Mouse (Mus musculus): ENCODE data around the gene Mrps27. TPM values are rescaled to one million over a fixed set of nuclear protein-coding genes. Genes with fewer than 3 reads are reported as not detected.

Mrps27 gene
- polyA plus RNA-seq, 1 experiment from 2014 or later: 44.6 TPM

DNA sequence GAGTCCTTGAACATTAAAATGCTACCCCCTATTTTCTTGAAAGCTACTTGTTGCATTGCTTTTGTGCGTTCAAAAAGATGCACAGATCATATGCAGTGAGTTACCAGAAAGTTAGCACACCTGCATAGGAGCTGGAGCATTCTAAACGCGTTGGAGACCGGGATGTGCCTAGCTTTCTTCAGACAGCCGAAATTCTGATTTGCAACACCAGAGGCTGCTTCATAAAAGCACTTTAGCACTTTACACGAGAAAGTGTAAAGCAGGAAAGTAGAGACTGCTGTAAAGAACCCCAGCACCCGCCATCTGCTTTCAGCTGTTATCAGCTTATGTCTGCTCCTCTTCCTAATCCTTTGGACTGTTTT, 8.9 kb downstream of the Mrps27 start:
- no peaks in the 10 kb centered on the region for H3K27me3 ChIP-seq
- WGBS: 9% methylated on average over 7 of the region's 7 CpGs
- H3K9me3 ChIP-seq: no peaks in the 10 kb centered on the region
- H3K4me3 ChIP-seq: peak overlapping the region; percentile 42
- peaks cover 13% of the 10 kb centered on the region for H3K4me1 ChIP-seq (replicated peaks)
- H3K36me3 ChIP-seq: peaks cover 7% of the 10 kb centered on the region
- no peak for ATAC-seq (ENCODE audit: low FRiP score, low read depth)
- peak overlapping the region; percentile 61 for H3K4me2 ChIP-seq
- H3K27ac ChIP-seq (replicated peaks): peak overlapping the region; percentile 86
- peak overlapping the region; percentile 37; the same call in 1 of the 2 replicates for H3K9ac ChIP-seq

DNA sequence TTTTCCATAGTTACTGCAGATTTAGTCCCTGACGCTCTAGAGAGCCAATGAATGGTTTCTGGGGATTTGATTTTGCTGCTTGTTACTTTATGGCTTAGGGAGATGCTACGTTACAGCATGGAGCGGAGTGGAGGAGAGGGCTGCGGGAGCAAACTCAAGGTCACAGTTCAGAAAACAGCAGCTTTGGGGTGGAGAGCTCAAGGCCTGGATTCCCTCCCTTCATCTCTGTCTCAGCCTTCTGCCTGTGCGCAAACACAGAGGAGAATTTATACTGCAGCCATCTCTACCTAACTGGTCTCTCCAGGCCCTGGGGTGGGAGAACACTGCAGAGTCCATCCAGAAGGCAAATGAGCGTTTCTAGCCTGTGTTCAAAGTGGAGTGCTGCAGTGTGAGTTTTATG, 10.5 kb downstream of the Mrps27 start:
- 86% methylated on average over 6 of the region's 6 CpGs for WGBS
- Histone ChIP-seq H3K36me3 (peaks cover 2% of the 10 kb centered on the region; the same call in 1 of the 2 replicates), H3K4me2 (no peak overlapping the region), H3K4me1 (replicated peaks) (peaks cover 13% of the 10 kb centered on the region), H3K27ac (replicated peaks) (no peak overlapping the region), H3K9me3 (no peaks in the 10 kb centered on the region), H3K27me3 (no peaks in the 10 kb centered on the region), H3K9ac (no peak overlapping the region), H3K4me3 (no peak overlapping the region)
- ATAC-seq (ENCODE audit: low FRiP score, low read depth): no peak

DNA sequence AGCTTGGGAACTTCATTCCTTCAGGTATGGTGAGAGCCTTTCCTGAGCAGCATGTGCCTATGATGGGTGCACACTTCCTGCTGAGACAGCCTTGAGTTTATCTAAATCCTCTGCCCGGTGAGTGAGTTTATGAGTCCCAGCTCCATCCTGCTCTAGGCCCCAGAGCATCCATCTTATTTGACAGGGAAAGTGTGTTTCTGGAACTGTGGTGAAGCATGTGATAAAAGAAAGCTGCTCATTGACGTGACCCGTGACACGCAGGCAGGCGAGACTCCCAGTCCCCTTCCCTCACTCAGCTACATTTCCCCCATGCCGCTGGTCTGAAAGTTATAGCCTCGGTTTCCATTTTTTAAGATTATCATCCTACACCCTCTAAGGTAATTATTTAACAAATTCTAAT, 11.3 kb downstream of the Mrps27 start:
- no peak for ATAC-seq (ENCODE audit: low FRiP score, low read depth)
- Histone ChIP-seq H3K27me3 (no peaks in the 10 kb centered on the region), H3K9ac (no peak overlapping the region), H3K4me1 (replicated peaks) (peaks cover 13% of the 10 kb centered on the region), H3K4me3 (no peak overlapping the region), H3K36me3 (no peaks in the 10 kb centered on the region), H3K27ac (replicated peaks) (no peak overlapping the region), H3K4me2 (no peak overlapping the region), H3K9me3 (no peaks in the 10 kb centered on the region)
- WGBS: 66% methylated on average over 7 of the region's 7 CpGs

DNA sequence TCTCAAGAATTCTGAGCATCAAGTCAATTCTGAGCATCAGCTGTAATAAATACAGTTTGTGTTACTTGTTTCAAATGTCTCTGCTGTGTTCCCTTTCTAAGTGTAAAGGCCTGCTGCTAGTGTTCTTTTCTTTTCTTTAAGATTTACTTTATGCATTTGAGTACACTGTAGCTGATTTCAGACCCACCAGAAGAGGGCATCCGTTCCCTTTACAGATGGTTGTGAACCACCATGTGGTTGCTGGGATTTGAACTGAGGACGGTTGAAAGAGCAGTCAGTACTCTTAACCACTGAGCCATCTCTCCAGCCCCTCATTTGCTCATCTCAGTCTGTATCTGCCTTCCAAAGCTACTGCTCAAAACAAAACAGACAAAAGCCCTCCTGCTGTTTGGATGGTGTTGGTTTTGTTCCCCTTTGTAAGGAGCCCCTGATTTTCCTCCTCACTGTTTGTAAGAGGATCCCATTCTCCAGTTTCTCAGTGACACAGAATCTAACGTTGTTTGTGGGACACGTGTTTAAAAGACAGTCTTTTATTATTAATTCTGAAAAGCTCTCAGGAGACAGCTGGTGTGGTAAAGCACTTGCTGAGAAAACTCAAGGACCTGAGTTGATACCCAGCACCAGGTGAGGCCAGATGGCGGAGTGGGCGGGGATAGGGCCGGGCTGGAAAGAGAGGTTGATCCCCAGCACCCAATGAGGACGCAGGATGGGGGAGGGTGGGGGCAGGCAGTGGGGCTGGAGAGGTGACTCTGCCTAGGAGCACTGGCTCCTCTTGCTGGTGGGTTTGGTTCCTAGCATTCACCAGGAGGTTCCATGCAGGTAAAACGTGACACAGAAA, 12.1 kb downstream of the Mrps27 start:
- no peak overlapping the region for H3K4me2 ChIP-seq
- 34% methylated on average over 9 of the region's 9 CpGs for WGBS
- no peaks in the 10 kb centered on the region for H3K36me3 ChIP-seq
- no peak overlapping the region for H3K4me3 ChIP-seq
- no peak overlapping the region for H3K9ac ChIP-seq
- ATAC-seq (ENCODE audit: low FRiP score, low read depth): no peak
- H3K4me1 ChIP-seq (replicated peaks): peaks cover 13% of the 10 kb centered on the region
- H3K9me3 ChIP-seq: no peaks in the 10 kb centered on the region
- no peaks in the 10 kb centered on the region for H3K27me3 ChIP-seq
- no peak overlapping the region for H3K27ac ChIP-seq (replicated peaks)

DNA sequence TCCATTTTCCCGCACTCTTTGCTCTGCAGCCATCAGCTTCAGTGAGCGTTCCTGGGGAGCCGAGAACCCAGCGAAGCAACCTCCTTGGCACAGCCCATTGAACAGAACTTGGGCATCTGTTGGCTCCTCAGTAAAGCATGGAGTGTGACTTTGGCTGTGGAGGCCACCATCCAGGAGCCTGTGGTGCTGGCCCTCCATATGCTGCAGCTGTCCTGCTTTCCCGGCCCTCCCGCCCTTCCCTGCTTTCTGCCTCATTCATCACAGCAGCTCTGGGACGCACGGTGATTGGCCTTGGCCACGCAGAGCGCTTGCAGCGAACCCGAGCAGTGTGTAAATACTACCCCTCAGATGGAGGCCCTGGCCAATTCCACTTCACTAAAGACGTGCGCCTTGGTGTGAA, 14.3 kb downstream of the Mrps27 start:
- Histone ChIP-seq H3K27ac (replicated peaks) (peak overlapping the region; percentile 31; the same call in 1 of the 2 replicates), H3K4me3 (no peak overlapping the region), H3K36me3 (no peaks in the 10 kb centered on the region), H3K27me3 (no peaks in the 10 kb centered on the region), H3K4me2 (no peak overlapping the region), H3K9ac (no peak overlapping the region), H3K9me3 (no peaks in the 10 kb centered on the region), H3K4me1 (replicated peaks) (peaks cover 3% of the 10 kb centered on the region; the same call in 1 of the 2 replicates)
- WGBS: 59% methylated on average over 14 of the region's 14 CpGs
- peak; percentile 88 for ATAC-seq (ENCODE audit: low FRiP score, low read depth)

DNA sequence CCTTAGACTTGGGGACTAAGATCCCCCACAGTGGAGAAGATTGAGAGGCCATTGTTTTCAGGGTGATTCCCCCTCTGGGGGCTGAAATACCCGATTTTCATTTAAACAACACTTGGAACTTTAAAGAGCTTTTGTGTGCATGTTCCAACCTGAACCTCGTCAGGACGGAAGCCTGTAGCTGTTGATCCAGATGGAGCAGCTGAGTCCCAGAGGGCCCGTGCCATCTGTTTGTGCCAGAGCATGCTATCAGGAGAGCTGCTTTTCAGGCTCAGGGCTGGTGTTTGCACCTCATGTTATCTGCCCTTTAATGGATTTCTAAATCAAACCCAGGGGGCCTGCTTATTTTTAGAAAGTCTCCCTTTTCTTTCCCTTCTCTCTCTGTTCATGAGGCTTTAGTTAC, 19.3 kb downstream of the Mrps27 start:
- no peak overlapping the region for H3K27ac ChIP-seq (replicated peaks)
- 31% methylated on average over 4 of the region's 4 CpGs for WGBS
- H3K9ac ChIP-seq: no peak overlapping the region
- ATAC-seq (ENCODE audit: low FRiP score, low read depth): no peak
- no peak overlapping the region for H3K4me2 ChIP-seq
- no peaks in the 10 kb centered on the region for H3K9me3 ChIP-seq
- H3K27me3 ChIP-seq: no peaks in the 10 kb centered on the region
- H3K4me1 ChIP-seq (replicated peaks): peaks cover 8% of the 10 kb centered on the region; the same call in 1 of the 2 replicates
- H3K4me3 ChIP-seq: no peak overlapping the region
- 0 out of 2 replicates have a peak, but pooled peaks cover 5% of the 10 kb centered on the region for H3K36me3 ChIP-seq

DNA sequence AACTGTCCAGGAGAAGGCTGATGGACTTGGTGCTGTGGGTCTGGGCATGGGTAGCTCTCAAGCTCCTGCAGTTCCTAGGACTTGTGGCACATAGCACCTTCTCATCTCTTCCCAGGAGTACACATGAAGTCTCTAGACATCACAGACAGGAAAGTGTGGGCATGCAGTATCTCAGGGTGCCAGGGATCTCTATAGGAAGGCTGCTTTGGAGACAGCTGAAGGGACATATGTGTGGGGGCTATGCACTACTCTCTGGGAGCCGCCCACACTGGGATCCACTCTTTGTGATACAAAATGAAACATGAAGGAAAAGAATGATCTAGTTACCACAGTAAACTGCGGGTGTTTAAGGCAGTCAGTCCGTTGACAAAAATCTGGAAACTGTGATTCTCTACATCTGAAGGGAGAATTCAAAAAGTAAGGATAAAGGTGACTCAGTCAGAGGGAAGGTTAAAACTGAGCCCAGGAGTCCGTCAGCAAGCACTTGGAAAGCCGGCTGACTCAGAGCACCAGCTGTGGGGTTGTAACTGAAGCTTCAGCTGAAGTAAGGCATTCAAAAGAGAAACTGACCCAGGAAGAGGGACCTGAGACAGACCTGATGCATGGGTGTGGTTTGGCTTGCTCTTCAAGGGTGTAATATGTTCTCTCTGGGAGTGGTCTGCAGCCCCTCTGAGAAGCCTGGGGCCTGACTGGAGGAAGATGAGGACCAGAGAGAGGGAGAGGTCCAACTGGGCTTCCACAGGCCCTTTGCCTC, 22.0 kb downstream of the Mrps27 start:
- Histone ChIP-seq H3K4me1 (replicated peaks) (peaks cover 8% of the 10 kb centered on the region; the same call in 1 of the 2 replicates), H3K4me2 (no peak overlapping the region), H3K9me3 (no peaks in the 10 kb centered on the region), H3K4me3 (no peak overlapping the region), H3K9ac (no peak overlapping the region), H3K36me3 (0 out of 2 replicates have a peak, but pooled peaks cover 5% of the 10 kb centered on the region), H3K27ac (replicated peaks) (no peak overlapping the region), H3K27me3 (no peaks in the 10 kb centered on the region)
- ATAC-seq (ENCODE audit: low FRiP score, low read depth): no peak
- 92% methylated on average over 5 of the region's 5 CpGs for WGBS

DNA sequence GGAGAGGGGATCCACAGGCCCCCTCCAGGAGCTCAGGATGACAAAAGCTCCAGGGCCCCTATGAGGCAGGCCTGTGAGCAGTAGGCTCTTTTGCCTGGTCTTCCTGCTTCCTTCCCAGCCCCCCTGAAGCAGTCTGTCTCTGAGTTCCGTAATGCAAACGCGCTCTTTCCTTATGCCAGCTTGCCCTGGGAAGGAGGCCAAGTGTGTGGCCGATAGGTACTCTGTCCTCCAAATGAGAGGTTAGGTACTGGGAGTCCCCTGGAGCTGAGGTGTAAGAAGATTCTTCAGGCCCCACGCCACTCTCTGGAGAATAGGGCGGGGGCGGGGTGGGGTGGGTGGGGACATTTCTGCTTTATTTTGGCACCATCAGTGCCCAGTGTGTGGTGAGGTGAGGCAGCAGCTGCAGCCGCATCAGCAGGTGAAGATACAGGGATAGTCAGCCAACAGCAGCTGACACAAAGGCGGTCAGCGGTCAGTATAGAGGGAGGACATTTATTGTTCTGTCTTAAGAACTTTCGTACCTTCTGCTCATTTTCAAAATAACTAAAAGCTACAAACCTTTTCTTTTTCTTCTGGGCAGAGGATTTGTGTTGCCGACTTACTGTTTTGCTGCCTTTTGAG, 23.1 kb downstream of the Mrps27 start:
- no peak overlapping the region for H3K4me2 ChIP-seq
- peaks cover 8% of the 10 kb centered on the region; the same call in 1 of the 2 replicates for H3K4me1 ChIP-seq (replicated peaks)
- WGBS: 76% methylated on average over 12 of the region's 12 CpGs
- 0 out of 2 replicates have a peak, but pooled peaks cover 5% of the 10 kb centered on the region for H3K36me3 ChIP-seq
- no peak overlapping the region for H3K27ac ChIP-seq (replicated peaks)
- H3K27me3 ChIP-seq: no peaks in the 10 kb centered on the region
- H3K9me3 ChIP-seq: no peaks in the 10 kb centered on the region
- no peak for ATAC-seq (ENCODE audit: low FRiP score, low read depth)
- no peak overlapping the region for H3K4me3 ChIP-seq
- no peak overlapping the region for H3K9ac ChIP-seq

DNA sequence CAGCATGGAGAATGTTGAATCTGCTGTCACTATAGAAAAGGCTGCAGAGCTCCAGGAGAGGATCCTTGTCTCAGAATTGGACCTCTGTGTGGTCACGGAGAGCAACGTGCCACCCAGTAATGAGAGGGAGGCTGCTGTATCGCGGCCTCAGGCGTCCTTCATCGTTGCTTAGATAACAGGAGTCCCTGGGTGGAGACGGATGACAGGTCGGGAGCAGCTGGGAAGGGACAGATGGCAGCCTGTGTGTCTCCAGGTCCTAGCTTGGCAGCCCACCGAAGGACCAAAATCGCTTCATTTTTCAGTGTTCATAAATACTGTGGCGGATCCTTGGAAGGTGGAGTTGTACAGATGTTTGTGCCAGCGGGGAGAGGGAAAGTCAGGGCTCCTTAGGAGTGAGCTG, 24.5 kb downstream of the Mrps27 start:
- 42% methylated on average over 12 of the region's 12 CpGs for WGBS
- Histone ChIP-seq H3K4me3 (no peak overlapping the region), H3K27me3 (no peaks in the 10 kb centered on the region), H3K9me3 (no peaks in the 10 kb centered on the region), H3K36me3 (0 out of 2 replicates have a peak, but pooled peaks cover 5% of the 10 kb centered on the region), H3K27ac (replicated peaks) (peak overlapping the region; percentile 45; the same call in 1 of the 2 replicates), H3K4me1 (replicated peaks) (peaks cover 8% of the 10 kb centered on the region; the same call in 1 of the 2 replicates), H3K4me2 (no peak overlapping the region), H3K9ac (no peak overlapping the region)
- ATAC-seq (ENCODE audit: low FRiP score, low read depth): peak; percentile 63

DNA sequence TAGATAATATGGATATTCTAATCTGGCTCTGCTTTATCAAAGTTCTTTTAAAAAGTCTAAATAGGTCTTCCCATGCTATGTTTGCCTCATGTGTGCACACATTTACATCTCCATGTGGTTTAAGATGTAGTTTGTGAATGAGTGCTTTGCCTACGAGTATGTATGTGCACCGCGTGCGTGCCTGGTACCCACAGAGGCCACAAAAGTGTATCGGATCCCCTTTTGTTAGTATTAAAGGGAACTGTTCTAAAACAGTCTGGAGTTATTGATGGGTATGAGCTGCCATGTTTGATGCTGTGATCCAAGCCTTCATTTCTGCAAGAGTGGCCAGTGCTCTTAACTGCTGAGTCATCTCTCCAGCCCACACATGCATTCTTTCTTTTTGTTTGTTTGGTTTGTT, 26.7 kb downstream of the Mrps27 start:
- peaks cover 11% of the 10 kb centered on the region; the same call in 1 of the 2 replicates for H3K4me1 ChIP-seq (replicated peaks)
- WGBS: 92% methylated on average over 5 of the region's 5 CpGs
- no peak overlapping the region for H3K27ac ChIP-seq (replicated peaks)
- H3K4me2 ChIP-seq: no peak overlapping the region
- no peak for ATAC-seq (ENCODE audit: low FRiP score, low read depth)
- no peaks in the 10 kb centered on the region for H3K9me3 ChIP-seq
- no peaks in the 10 kb centered on the region for H3K27me3 ChIP-seq
- H3K9ac ChIP-seq: no peak overlapping the region
- H3K4me3 ChIP-seq: no peak overlapping the region
- H3K36me3 ChIP-seq: no peaks in the 10 kb centered on the region

DNA sequence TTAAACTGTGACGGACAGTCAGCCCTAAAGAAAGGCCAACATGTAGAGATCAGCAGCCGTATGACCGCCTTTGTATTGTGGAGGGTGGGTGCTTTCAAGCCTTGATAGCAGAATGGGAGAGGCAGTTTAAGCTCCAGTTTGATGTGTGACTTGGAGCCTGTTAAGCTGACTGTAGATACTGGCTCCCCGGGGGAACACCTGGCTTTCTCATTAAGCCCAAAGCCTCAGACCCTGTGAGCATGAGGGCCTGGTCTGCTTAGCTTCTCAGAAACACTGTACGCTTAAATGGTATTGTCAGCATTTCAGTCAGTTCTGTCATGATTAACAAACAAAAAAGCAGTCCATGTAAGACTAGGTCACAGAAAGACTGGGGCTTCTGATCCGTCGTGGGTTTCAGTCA, 29.1 kb downstream of the Mrps27 start:
- WGBS: 84% methylated on average over 7 of the region's 7 CpGs
- Histone ChIP-seq H3K36me3 (no peaks in the 10 kb centered on the region), H3K4me2 (no peak overlapping the region), H3K27ac (replicated peaks) (no peak overlapping the region), H3K9me3 (no peaks in the 10 kb centered on the region), H3K4me3 (no peak overlapping the region), H3K27me3 (no peaks in the 10 kb centered on the region), H3K9ac (no peak overlapping the region), H3K4me1 (replicated peaks) (0 out of 2 replicates have a peak, but pooled peaks cover 4% of the 10 kb centered on the region)
- no peak for ATAC-seq (ENCODE audit: low FRiP score, low read depth)

Measured in hindbrain, embryonic 15.5 days (tissue).